Mouse (Mus musculus): Measurements from ENCODE around the gene Ccdc71. TPM values are rescaled to one million over a fixed set of nuclear protein-coding genes. Genes with fewer than 3 reads are reported as not detected.

Ccdc71 gene
- total RNA-seq, 2 experiments from 2014 or later: 47.1 to 59.1 TPM

GRCm38 (mm10) chr9:108486973-108487530 is 26.7 kb downstream of the Ccdc71 start:
- no peak for DNase-seq (ENCODE audit: low spot score in 2 of 2)

- no peak for DNase-seq (ENCODE audit: low spot score in 2 of 2)
Observed at GRCm38 (mm10) chr9:108488403-108488802, 28.1 kb downstream of the Ccdc71 start.

- no peak for DNase-seq (ENCODE audit: low spot score in 2 of 2)
Observed at GRCm38 (mm10) chr9:108489215-108489614, 28.9 kb downstream of the Ccdc71 start.

- no peak for DNase-seq (ENCODE audit: low spot score in 2 of 2)
Observed at GRCm38 (mm10) chr9:108489702-108490558, 29.6 kb downstream of the Ccdc71 start.

GRCm38 (mm10) chr9:108490559-108491285 is 30.4 kb downstream of the Ccdc71 start, which contains the start of gene Usp19:
Gene Usp19 (plus strand): TSS chr9:108490602.
- DNase-seq (ENCODE audit: low spot score in 2 of 2): peak; percentile 82 to 87

- no peak for DNase-seq (ENCODE audit: low spot score in 2 of 2)
Observed at GRCm38 (mm10) chr9:108491286-108491580, 30.9 kb downstream of the Ccdc71 start.

- peak in 1 of 2 experiments; percentile 50 for DNase-seq (ENCODE audit: low spot score in 2 of 2)
Observed at GRCm38 (mm10) chr9:108492043-108492750, 31.9 kb downstream of the Ccdc71 start.

- no peak for DNase-seq (ENCODE audit: low spot score in 2 of 2)
Observed at GRCm38 (mm10) chr9:108493246-108493645, 32.9 kb downstream of the Ccdc71 start.

GRCm38 (mm10) chr9:108494146-108494825 is 34.0 kb downstream of the Ccdc71 start:
- no peak for DNase-seq (ENCODE audit: low spot score in 2 of 2)

GRCm38 (mm10) chr9:108494905-108495304 is 34.6 kb downstream of the Ccdc71 start:
- no peak for DNase-seq (ENCODE audit: low spot score in 2 of 2)

- no peak for DNase-seq (ENCODE audit: low spot score in 2 of 2)
Observed at GRCm38 (mm10) chr9:108499231-108499630, 38.9 kb downstream of the Ccdc71 start.

GRCm38 (mm10) chr9:108499943-108500342 is 39.6 kb downstream of the Ccdc71 start:
- DNase-seq (ENCODE audit: low spot score in 2 of 2): no peak

GRCm38 (mm10) chr9:108506901-108507300 is 46.6 kb downstream of the Ccdc71 start:
- DNase-seq (ENCODE audit: low spot score in 2 of 2): no peak

- peak; percentile 73 to 89 for DNase-seq (ENCODE audit: low spot score in 2 of 2)
Observed at GRCm38 (mm10) chr9:108507619-108508434, 47.5 kb downstream of the Ccdc71 start, which contains the start of gene Qars. Gene Qars (plus strand): TSS chr9:108507706.

GRCm38 (mm10) chr9:108508776-108509175 is 48.4 kb downstream of the Ccdc71 start:
- DNase-seq (ENCODE audit: low spot score in 2 of 2): no peak

Other genes with a start within 250 kb of the Ccdc71 start
- 100 to 1,000 TPM; 158 to 188 TPM for gene Dag1, start 196.6 kb upstream of the Ccdc71 start, total RNA-seq (2021)
- gene Nicn1, start 170.1 kb upstream of the Ccdc71 start, total RNA-seq (2021): 10 to 100 TPM; 26.4 to 27.2 TPM
- gene Amt, start 163.7 kb upstream of the Ccdc71 start, total RNA-seq (2021): 10 to 100 TPM in 1 of 2 experiments, 1 to 10 TPM in 1; 9.5 to 10.8 TPM
- 100 to 1,000 TPM; 357 to 360 TPM for gene Rhoa, start 154.4 kb upstream of the Ccdc71 start, total RNA-seq (2021)
- gene Tcta, start 154.4 kb upstream of the Ccdc71 start, total RNA-seq (2021): 10 to 100 TPM; 32.7 to 36.7 TPM
- 100 to 1,000 TPM; 473 to 481 TPM for gene Gpx1, start 121.6 kb upstream of the Ccdc71 start, total RNA-seq (2021)
- gene Usp4, start 112.7 kb upstream of the Ccdc71 start, total RNA-seq (2021): 100 to 1,000 TPM; 119 to 123 TPM
- gene 1700102P08Rik, start 67.7 kb upstream of the Ccdc71 start, total RNA-seq (2021): 1 to 10 TPM in 1 of 2 experiments, under 1 TPM in 1; 0.73 to 1.4 TPM
- gene Ccdc36, start 32.0 kb upstream of the Ccdc71 start, total RNA-seq (2021): under 1 TPM; 0.25 to 0.28 TPM
- not detected for gene BC048562, start 24.0 kb upstream of the Ccdc71 start, total RNA-seq (2021)
- gene Klhdc8b, start 1.1 kb downstream of the Ccdc71 start, total RNA-seq (2021): 10 to 100 TPM; 55.1 to 58.2 TPM
- 100 to 1,000 TPM; 136 to 153 TPM for gene Lamb2, start 19.2 kb downstream of the Ccdc71 start, total RNA-seq (2021)
- 100 to 1,000 TPM; 225 to 230 TPM for gene Usp19, start 30.1 kb downstream of the Ccdc71 start, total RNA-seq (2021)
- gene Qars, start 47.2 kb downstream of the Ccdc71 start, total RNA-seq (2021): 100 to 1,000 TPM; 212 to 220 TPM
- 100 to 1,000 TPM; 162 to 172 TPM for gene Qrich1, start 56.3 kb downstream of the Ccdc71 start, total RNA-seq (2021)
- 100 to 1,000 TPM; 105 to 106 TPM for gene Impdh2, start 99.8 kb downstream of the Ccdc71 start, total RNA-seq (2021)
- gene Ndufaf3, start 106.9 kb downstream of the Ccdc71 start, total RNA-seq (2021): 10 to 100 TPM; 55.8 to 58.7 TPM
- gene Dalrd3, start 109.4 kb downstream of the Ccdc71 start, total RNA-seq (2021): 10 to 100 TPM; 60.3 to 74.2 TPM
- 100 to 1,000 TPM; 150 to 157 TPM for gene Wdr6, start 118.2 kb downstream of the Ccdc71 start, total RNA-seq (2021)
- 10 to 100 TPM; 13.4 to 16.2 TPM for gene P4htm, start 137.1 kb downstream of the Ccdc71 start, total RNA-seq (2021)
- gene Arih2, start 188.9 kb downstream of the Ccdc71 start, total RNA-seq (2021): 10 to 100 TPM; 80.1 to 80.7 TPM
- gene Slc25a20, start 201.6 kb downstream of the Ccdc71 start, total RNA-seq (2021): 100 to 1,000 TPM in 1 of 2 experiments, 10 to 100 TPM in 1; 92.7 to 115 TPM
- 10 to 100 TPM; 43.9 to 47.9 TPM for gene Prkar2a, start 228.8 kb downstream of the Ccdc71 start, total RNA-seq (2021)

Data from adrenal gland, postnatal 4 days (tissue).